Mouse (Mus musculus): ENCODE results near the gene Scamp1. TPM values are rescaled to one million over a fixed set of nuclear protein-coding genes. Genes with fewer than 3 reads are reported as not detected.

Gene Scamp1
- total and polyA plus RNA-seq, 2 experiments from 2014 or later, result 106 to 137 TPM

GRCm38 (mm10) chr13:94255176-94255575 is 30.5 kb downstream of the Scamp1 start:
- no peak for TF ChIP-seq CTCF (IDR thresholded peaks at IDR 0.05; ENCODE audit: low read depth)
- Histone ChIP-seq H3K4me3 (ENCODE audit: low read length) (no peak overlapping the region), H3K27me3 (ENCODE audit: insufficient read depth, low read length) (no peaks in the 10 kb centered on the region), H3K36me3 (ENCODE audit: insufficient read depth, low read length) (no peaks in the 10 kb centered on the region; the same call in 1 of the 2 replicates), H3K4me2 (ENCODE audit: low read depth, low read length) (no peak overlapping the region), H3K9me3 (ENCODE audit: low read length) (no peaks in the 10 kb centered on the region), H3K9ac (replicated peaks; ENCODE audit: low read length) (no peak overlapping the region), H3K27ac (no peak overlapping the region), H3K4me1 (ENCODE audit: insufficient read depth, low read length) (no peaks in the 10 kb centered on the region)
- no peak for ATAC-seq
- WGBS, result 86% methylated on average over 2 of the region's 2 CpGs
- no peak for DNase-seq (ENCODE audit: low spot score)

- H3K4me1 ChIP-seq (ENCODE audit: insufficient read depth, low read length), result no peaks in the 10 kb centered on the region
- no peak overlapping the region for H3K27ac ChIP-seq
- TF ChIP-seq CTCF (IDR thresholded peaks at IDR 0.05; ENCODE audit: low read depth), result no peak
- 86% methylated on average over 3 of the region's 3 CpGs for WGBS
- no peaks in the 10 kb centered on the region; the same call in 1 of the 2 replicates for H3K36me3 ChIP-seq (ENCODE audit: insufficient read depth, low read length)
- no peak overlapping the region for H3K4me3 ChIP-seq (ENCODE audit: low read length)
- no peaks in the 10 kb centered on the region for H3K9me3 ChIP-seq (ENCODE audit: low read length)
- no peak overlapping the region for H3K9ac ChIP-seq (replicated peaks; ENCODE audit: low read length)
- ATAC-seq (no peak), DNase-seq (ENCODE audit: low spot score) (no peak)
- H3K4me2 ChIP-seq (ENCODE audit: low read depth, low read length), result no peak overlapping the region
- H3K27me3 ChIP-seq (ENCODE audit: insufficient read depth, low read length), result no peaks in the 10 kb centered on the region
Measured at GRCm38 (mm10) chr13:94254286-94254685, 31.4 kb downstream of the Scamp1 start.

GRCm38 (mm10) chr13:94253052-94253451 is 32.6 kb downstream of the Scamp1 start:
- Histone ChIP-seq H3K36me3 (ENCODE audit: insufficient read depth, low read length) (no peaks in the 10 kb centered on the region; the same call in 1 of the 2 replicates), H3K27me3 (ENCODE audit: insufficient read depth, low read length) (no peaks in the 10 kb centered on the region), H3K9me3 (ENCODE audit: low read length) (no peaks in the 10 kb centered on the region), H3K4me1 (ENCODE audit: insufficient read depth, low read length) (no peaks in the 10 kb centered on the region), H3K27ac (no peak overlapping the region), H3K9ac (replicated peaks; ENCODE audit: low read length) (no peak overlapping the region), H3K4me3 (ENCODE audit: low read length) (no peak overlapping the region), H3K4me2 (ENCODE audit: low read depth, low read length) (no peak overlapping the region)
- TF ChIP-seq CTCF (IDR thresholded peaks at IDR 0.05; ENCODE audit: low read depth), result no peak
- no peak for ATAC-seq
- WGBS, result 91% methylated on average over 5 of the region's 5 CpGs
- DNase-seq (ENCODE audit: low spot score), result no peak

- Histone ChIP-seq H3K4me3 (ENCODE audit: low read length) (no peak overlapping the region), H3K4me2 (ENCODE audit: low read depth, low read length) (no peak overlapping the region), H3K9ac (replicated peaks; ENCODE audit: low read length) (no peak overlapping the region), H3K27ac (no peak overlapping the region), H3K4me1 (ENCODE audit: insufficient read depth, low read length) (no peaks in the 10 kb centered on the region), H3K9me3 (ENCODE audit: low read length) (no peaks in the 10 kb centered on the region), H3K36me3 (ENCODE audit: insufficient read depth, low read length) (no peaks in the 10 kb centered on the region; the same call in 1 of the 2 replicates), H3K27me3 (ENCODE audit: insufficient read depth, low read length) (no peaks in the 10 kb centered on the region)
- WGBS, result 92% methylated on average over 6 of the region's 8 CpGs
- TF ChIP-seq CTCF (IDR thresholded peaks at IDR 0.05; ENCODE audit: low read depth), result peak; percentile 7; the same call in 1 of the 2 replicates
- DNase-seq (ENCODE audit: low spot score), result no peak
- ATAC-seq, result no peak
Measured at GRCm38 (mm10) chr13:94250761-94251160, 34.9 kb downstream of the Scamp1 start.

- no peaks in the 10 kb centered on the region for H3K4me1 ChIP-seq (ENCODE audit: insufficient read depth, low read length)
- H3K27ac ChIP-seq, result no peak overlapping the region
- 91% methylated on average over 6 of the region's 6 CpGs for WGBS
- ATAC-seq, result no peak
- no peaks in the 10 kb centered on the region; the same call in 1 of the 2 replicates for H3K36me3 ChIP-seq (ENCODE audit: insufficient read depth, low read length)
- DNase-seq (ENCODE audit: low spot score), result no peak
- no peak for TF ChIP-seq CTCF (IDR thresholded peaks at IDR 0.05; ENCODE audit: low read depth)
- H3K9ac ChIP-seq (replicated peaks; ENCODE audit: low read length), result no peak overlapping the region
- no peak overlapping the region for H3K4me3 ChIP-seq (ENCODE audit: low read length)
- no peak overlapping the region for H3K4me2 ChIP-seq (ENCODE audit: low read depth, low read length)
- no peaks in the 10 kb centered on the region for H3K27me3 ChIP-seq (ENCODE audit: insufficient read depth, low read length)
- H3K9me3 ChIP-seq (ENCODE audit: low read length), result no peaks in the 10 kb centered on the region
Measured at GRCm38 (mm10) chr13:94250188-94250587, 35.5 kb downstream of the Scamp1 start.

GRCm38 (mm10) chr13:94242897-94243296 is 42.8 kb downstream of the Scamp1 start:
- 63% methylated on average over 2 of the region's 2 CpGs for WGBS
- no peaks in the 10 kb centered on the region for H3K4me1 ChIP-seq (ENCODE audit: insufficient read depth, low read length)
- H3K9me3 ChIP-seq (ENCODE audit: low read length), result no peaks in the 10 kb centered on the region
- ATAC-seq (no peak), DNase-seq (ENCODE audit: low spot score) (no peak)
- no peak overlapping the region for H3K27ac ChIP-seq
- no peak overlapping the region for H3K9ac ChIP-seq (replicated peaks; ENCODE audit: low read length)
- no peaks in the 10 kb centered on the region for H3K27me3 ChIP-seq (ENCODE audit: insufficient read depth, low read length)
- H3K4me3 ChIP-seq (ENCODE audit: low read length), result no peak overlapping the region
- H3K36me3 ChIP-seq (ENCODE audit: insufficient read depth, low read length), result no peaks in the 10 kb centered on the region
- no peak overlapping the region for H3K4me2 ChIP-seq (ENCODE audit: low read depth, low read length)
- TF ChIP-seq CTCF (IDR thresholded peaks at IDR 0.05; ENCODE audit: low read depth), result no peak

GRCm38 (mm10) chr13:94241892-94242524 is 43.6 kb downstream of the Scamp1 start:
- no peak for TF ChIP-seq CTCF (IDR thresholded peaks at IDR 0.05; ENCODE audit: low read depth)
- H3K9ac ChIP-seq (replicated peaks; ENCODE audit: low read length), result no peak overlapping the region
- ATAC-seq, result no peak
- H3K27me3 ChIP-seq (ENCODE audit: insufficient read depth, low read length), result no peaks in the 10 kb centered on the region
- no peak overlapping the region for H3K27ac ChIP-seq
- no peaks in the 10 kb centered on the region for H3K4me1 ChIP-seq (ENCODE audit: insufficient read depth, low read length)
- no peak overlapping the region for H3K4me2 ChIP-seq (ENCODE audit: low read depth, low read length)
- no peaks in the 10 kb centered on the region for H3K36me3 ChIP-seq (ENCODE audit: insufficient read depth, low read length)
- WGBS, result 45% methylated on average over 4 of the region's 4 CpGs
- no peak for DNase-seq (ENCODE audit: low spot score)
- H3K9me3 ChIP-seq (ENCODE audit: low read length), result no peaks in the 10 kb centered on the region
- H3K4me3 ChIP-seq (ENCODE audit: low read length), result no peak overlapping the region
